Mouse (Mus musculus) left cerebral cortex, adult 2 months (tissue): ENCODE results near the gene Drc3. TPM values are rescaled to one million over a fixed set of nuclear protein-coding genes. Genes with fewer than 3 reads are reported as not detected.

Source experiments
- DNase-seq, 2 experiments: peaks; one replicate each; pipeline ENCODE4 v3.0.0; 2021 to 2022; ENCODE audit warnings: low spot score in 2 of 2, mixed read lengths in 1 of 2; ENCODE audit errors: extremely low spot score in 1 of 2
- H3K27ac ChIP-seq: fragments of 200-600 bp; 2 replicates; pipeline ENCODE4 v1.8.1; 2022
- H3K4me3 ChIP-seq: fragments of 200-600 bp; 2 replicates; pipeline ENCODE4 v1.8.1; 2022
- CTCF ChIP-seq: fragments of 200-600 bp; IDR thresholded peaks from 2 replicates; pipeline ENCODE4 v1.8.1; 2022; ENCODE audit warnings: antibody characterized with exemption, mild to moderate bottlenecking, moderate library complexity
- intact Hi-C: fragments of 180-260 bp; cut with DNase I; formaldehyde crosslinking; loops from one replicate; pipeline ENCODE4 v1.15.1; 2025
- total RNA-seq, 2 experiments: library from RNA; stranded (reverse); gene quantifications; 2 replicates each; pipeline ENCODE4 v1.2.3; 2021

Drc3 gene
- total RNA-seq, 2 experiments from 2014 or later: 11.7 to 12.5 TPM

- Histone ChIP-seq H3K4me3 (no peak overlapping the region), H3K27ac (peak overlapping the region; percentile 87)
- intact Hi-C loops: loop anchor here (5.0 kb wide), 1 partner anchor 35 kb away; the partner anchor contains the start of genes Drc3 and Tom1l2
- DNase-seq: no peak
- TF ChIP-seq CTCF: no peak
Measured at GRCm38 (mm10) chr11:60317376-60318102, 35.6 kb upstream of the Drc3 start.

- no peak for DNase-seq
- peak overlapping the region; percentile 87 for H3K27ac ChIP-seq
- no peak for TF ChIP-seq CTCF
- H3K4me3 ChIP-seq: no peak overlapping the region
- intact Hi-C loops: loop anchor here (5.0 kb wide), 1 partner anchor 34 kb away; the partner anchor contains the start of genes Drc3 and Tom1l2
Measured at GRCm38 (mm10) chr11:60318716-60319115, 34.4 kb upstream of the Drc3 start.

- intact Hi-C loops: loop anchor here (5.0 kb wide), 1 partner anchor 33 kb away; the partner anchor contains the start of genes Drc3 and Tom1l2
- H3K27ac ChIP-seq: peak overlapping the region; percentile 87
- no peak overlapping the region for H3K4me3 ChIP-seq
- no peak for DNase-seq
- TF ChIP-seq CTCF: peak; percentile 35
Measured at GRCm38 (mm10) chr11:60319257-60320066, 33.7 kb upstream of the Drc3 start.

GRCm38 (mm10) chr11:60320426-60321037 lies 32.6 kb upstream of the Drc3 start:
- intact Hi-C loops: no loop called here
- DNase-seq: no peak
- no peak for TF ChIP-seq CTCF
- Histone ChIP-seq H3K4me3 (no peak overlapping the region), H3K27ac (peak overlapping the region; percentile 87; the same call in 1 of the 2 replicates)

GRCm38 (mm10) chr11:60321438-60321837 lies 31.7 kb upstream of the Drc3 start:
- DNase-seq: no peak
- TF ChIP-seq CTCF: no peak
- intact Hi-C loops: no loop called here
- Histone ChIP-seq H3K4me3 (no peak overlapping the region), H3K27ac (no peak overlapping the region; the same call in 1 of the 2 replicates)

GRCm38 (mm10) chr11:60323731-60324130 lies 29.4 kb upstream of the Drc3 start:
- intact Hi-C loops: no loop called here
- H3K27ac ChIP-seq: no peak overlapping the region
- no peak for DNase-seq
- TF ChIP-seq CTCF: no peak
- H3K4me3 ChIP-seq: no peak overlapping the region

- Histone ChIP-seq H3K4me3 (no peak overlapping the region), H3K27ac (no peak overlapping the region)
- TF ChIP-seq CTCF: no peak
- intact Hi-C loops: no loop called here
- DNase-seq: no peak
Measured at GRCm38 (mm10) chr11:60330551-60330950, 22.6 kb upstream of the Drc3 start.

GRCm38 (mm10) chr11:60333461-60333860 lies 19.7 kb upstream of the Drc3 start:
- no peak for TF ChIP-seq CTCF
- no peak for DNase-seq
- Histone ChIP-seq H3K27ac (peak overlapping the region; percentile 54), H3K4me3 (no peak overlapping the region)
- intact Hi-C loops: no loop called here

- peak overlapping the region; percentile 54 for H3K27ac ChIP-seq
- DNase-seq: no peak
- H3K4me3 ChIP-seq: no peak overlapping the region
- TF ChIP-seq CTCF: no peak
- intact Hi-C loops: no loop called here
Measured at GRCm38 (mm10) chr11:60334124-60334523, 19.0 kb upstream of the Drc3 start.

GRCm38 (mm10) chr11:60335771-60336170 lies 17.4 kb upstream of the Drc3 start:
- Histone ChIP-seq H3K27ac (no peak overlapping the region), H3K4me3 (no peak overlapping the region)
- no peak for TF ChIP-seq CTCF
- DNase-seq: no peak
- intact Hi-C loops: loop anchor here (5.0 kb wide), 1 partner anchor 83 kb away; no protein-coding TSS in a partner anchor

- peak in 1 of 2 experiments; percentile 46 for DNase-seq
- no peak overlapping the region for H3K4me3 ChIP-seq
- intact Hi-C loops: loop anchor here (5.0 kb wide), 1 partner anchor 86 kb away; no protein-coding TSS in a partner anchor
- no peak overlapping the region for H3K27ac ChIP-seq
- TF ChIP-seq CTCF: peak; percentile 59
Measured at GRCm38 (mm10) chr11:60338291-60338690, 14.8 kb upstream of the Drc3 start.
